Mouse (Mus musculus): ENCODE data around the gene Spag9. TPM values are rescaled to one million over a fixed set of nuclear protein-coding genes. Genes with fewer than 3 reads are reported as not detected.

Spag9 gene
- total and polyA plus RNA-seq, 3 experiments, result 23.9 to 155 (median 131) TPM

GRCm38 (mm10) chr11:94139232-94139620 lies 143.3 kb downstream of the Spag9 start:
- Histone ChIP-seq H3K4me3 (no peak overlapping the region), H3K4me1 (ENCODE audit: control insufficient read depth, insufficient read depth, low read length) (peaks cover 16% of the 10 kb centered on the region; the same call in 1 of the 2 replicates), H3K36me3 (ENCODE audit: control insufficient read depth, insufficient read depth, low read length) (no peaks in the 10 kb centered on the region), H3K27me3 (ENCODE audit: control insufficient read depth, insufficient read depth, low read length) (no peaks in the 10 kb centered on the region), H3K9ac (ENCODE audit: low read depth, low read length) (no peak overlapping the region), H3K27ac (no peak overlapping the region), H3K79me2 (replicated peaks; ENCODE audit: control insufficient read depth, insufficient read depth, low read length) (no peaks in the 10 kb centered on the region)
- TF ChIP-seq CTCF (IDR thresholded peaks at IDR 0.05) (no peak), EP300 (IDR thresholded peaks at IDR 0.05; ENCODE audit: insufficient read depth, low read depth, low read length) (no peak), POLR2A (IDR thresholded peaks at IDR 0.05; ENCODE audit: insufficient read depth, low read depth, low read length) (no peak)
- intact Hi-C loops (cut with DNase I), result no loop called here
- peak in 1 of 2 experiments; percentile 12 for DNase-seq
- 94% methylated on average over 5 of the region's 5 CpGs for WGBS

DNA sequence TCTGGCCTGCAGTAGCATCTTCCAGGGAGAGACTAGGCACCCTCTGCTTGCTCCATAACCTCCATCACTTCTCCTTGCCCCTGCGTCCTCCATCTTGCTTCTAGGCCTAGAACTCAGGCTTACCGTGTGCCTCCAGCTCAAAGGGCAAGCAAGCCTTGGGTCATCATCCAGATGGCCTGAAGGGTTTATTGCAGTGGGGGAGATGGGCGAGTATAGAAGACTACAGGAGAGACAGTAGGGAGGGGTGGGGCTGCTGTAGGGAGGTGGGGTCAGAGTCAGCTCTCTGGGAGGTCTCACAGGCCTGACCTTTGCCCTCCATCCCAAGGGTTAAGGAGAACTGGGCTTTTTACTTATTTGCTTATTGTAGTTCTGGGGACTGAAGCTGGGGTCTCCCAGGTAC lies 144.6 kb downstream of the Spag9 start:
- H3K4me3 ChIP-seq, result no peak overlapping the region
- intact Hi-C loops (cut with DNase I), result no loop called here
- H3K4me1 ChIP-seq (ENCODE audit: control insufficient read depth, insufficient read depth, low read length), result peaks cover 12% of the 10 kb centered on the region; the same call in 1 of the 2 replicates
- DNase-seq, result peak in 1 of 2 experiments; percentile 8
- H3K36me3 ChIP-seq (ENCODE audit: control insufficient read depth, insufficient read depth, low read length), result no peaks in the 10 kb centered on the region
- H3K27ac ChIP-seq, result no peak overlapping the region
- no peak overlapping the region for H3K9ac ChIP-seq (ENCODE audit: low read depth, low read length)
- no peaks in the 10 kb centered on the region for H3K27me3 ChIP-seq (ENCODE audit: control insufficient read depth, insufficient read depth, low read length)
- TF ChIP-seq POLR2A (IDR thresholded peaks at IDR 0.05; ENCODE audit: insufficient read depth, low read depth, low read length), result no peak
- no peak for TF ChIP-seq EP300 (IDR thresholded peaks at IDR 0.05; ENCODE audit: insufficient read depth, low read depth, low read length)
- no peak for TF ChIP-seq CTCF (IDR thresholded peaks at IDR 0.05)
- no peaks in the 10 kb centered on the region for H3K79me2 ChIP-seq (replicated peaks; ENCODE audit: control insufficient read depth, insufficient read depth, low read length)
- WGBS, result 96% methylated on average over 3 of the region's 3 CpGs

DNA sequence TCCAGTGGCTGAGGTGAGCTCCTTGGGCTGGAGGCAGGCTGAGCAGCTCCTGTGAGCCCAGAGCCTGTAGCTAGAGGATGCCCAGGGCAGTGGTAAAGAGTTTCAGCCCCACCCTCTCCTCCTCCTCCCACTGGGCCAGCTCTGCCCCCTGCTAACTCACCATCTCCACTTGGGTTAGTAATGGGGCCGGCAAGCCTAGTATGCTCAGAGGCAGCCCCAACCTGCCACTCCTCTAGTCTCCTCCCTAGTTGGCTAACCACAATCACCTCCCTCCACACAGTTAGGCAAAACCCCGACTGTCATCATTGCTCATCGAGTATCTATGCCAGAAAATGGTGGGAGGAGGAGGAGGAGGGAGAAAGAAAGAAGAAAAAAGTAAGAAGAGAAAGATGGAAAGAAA lies 145.7 kb downstream of the Spag9 start:
- DNase-seq, result no peak
- intact Hi-C loops (cut with DNase I), result no loop called here
- no peak overlapping the region for H3K9ac ChIP-seq (ENCODE audit: low read depth, low read length)
- no peak overlapping the region for H3K27ac ChIP-seq
- no peaks in the 10 kb centered on the region for H3K79me2 ChIP-seq (replicated peaks; ENCODE audit: control insufficient read depth, insufficient read depth, low read length)
- 54% methylated on average over 3 of the region's 3 CpGs for WGBS
- no peak for TF ChIP-seq EP300 (IDR thresholded peaks at IDR 0.05; ENCODE audit: insufficient read depth, low read depth, low read length)
- no peak for TF ChIP-seq CTCF (IDR thresholded peaks at IDR 0.05)
- TF ChIP-seq POLR2A (IDR thresholded peaks at IDR 0.05; ENCODE audit: insufficient read depth, low read depth, low read length), result no peak
- no peak overlapping the region for H3K4me3 ChIP-seq
- H3K4me1 ChIP-seq (ENCODE audit: control insufficient read depth, insufficient read depth, low read length), result peaks cover 8% of the 10 kb centered on the region; the same call in 1 of the 2 replicates
- H3K27me3 ChIP-seq (ENCODE audit: control insufficient read depth, insufficient read depth, low read length), result no peaks in the 10 kb centered on the region
- no peaks in the 10 kb centered on the region for H3K36me3 ChIP-seq (ENCODE audit: control insufficient read depth, insufficient read depth, low read length)

DNA sequence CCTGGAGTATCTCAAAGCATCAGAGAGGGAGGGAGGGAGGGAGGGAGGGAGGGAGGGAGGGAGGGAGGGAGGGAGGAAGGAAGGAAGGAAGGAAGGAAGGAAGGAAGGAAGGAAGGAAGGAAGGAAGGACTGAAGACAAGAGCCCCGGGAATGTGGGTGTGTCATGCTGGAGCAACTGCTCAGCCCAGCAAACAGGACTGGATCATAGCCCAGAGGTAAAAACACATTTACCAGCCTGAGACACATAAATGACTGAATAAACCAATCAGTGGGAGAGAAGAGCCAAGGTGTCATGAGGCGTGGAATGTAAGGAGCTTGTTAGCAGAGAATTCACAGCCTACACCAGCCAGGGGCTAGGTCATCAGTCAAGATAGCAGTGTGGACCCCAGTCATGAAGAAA lies 147.4 kb downstream of the Spag9 start:
- H3K4me1 ChIP-seq (ENCODE audit: control insufficient read depth, insufficient read depth, low read length), result no peaks in the 10 kb centered on the region
- DNase-seq, result no peak
- no peaks in the 10 kb centered on the region for H3K27me3 ChIP-seq (ENCODE audit: control insufficient read depth, insufficient read depth, low read length)
- H3K27ac ChIP-seq, result no peak overlapping the region
- intact Hi-C loops (cut with DNase I), result no loop called here
- H3K79me2 ChIP-seq (replicated peaks; ENCODE audit: control insufficient read depth, insufficient read depth, low read length), result no peaks in the 10 kb centered on the region
- no peaks in the 10 kb centered on the region for H3K36me3 ChIP-seq (ENCODE audit: control insufficient read depth, insufficient read depth, low read length)
- 50% methylated on average over 2 of the region's 2 CpGs for WGBS
- H3K4me3 ChIP-seq, result no peak overlapping the region
- TF ChIP-seq CTCF (IDR thresholded peaks at IDR 0.05), result no peak
- no peak for TF ChIP-seq POLR2A (IDR thresholded peaks at IDR 0.05; ENCODE audit: insufficient read depth, low read depth, low read length)
- no peak for TF ChIP-seq EP300 (IDR thresholded peaks at IDR 0.05; ENCODE audit: insufficient read depth, low read depth, low read length)
- H3K9ac ChIP-seq (ENCODE audit: low read depth, low read length), result no peak overlapping the region

- Histone ChIP-seq H3K27ac (peak overlapping the region; percentile 64), H3K4me3 (no peak overlapping the region), H3K36me3 (ENCODE audit: control insufficient read depth, insufficient read depth, low read length) (no peaks in the 10 kb centered on the region), H3K9ac (ENCODE audit: low read depth, low read length) (no peak overlapping the region), H3K27me3 (ENCODE audit: control insufficient read depth, insufficient read depth, low read length) (no peaks in the 10 kb centered on the region), H3K79me2 (replicated peaks; ENCODE audit: control insufficient read depth, insufficient read depth, low read length) (no peaks in the 10 kb centered on the region), H3K4me1 (ENCODE audit: control insufficient read depth, insufficient read depth, low read length) (peaks cover 2% of the 10 kb centered on the region; the same call in 1 of the 2 replicates)
- peak; percentile 77 to 84 for DNase-seq
- WGBS, result 50% methylated on average over 11 of the region's 11 CpGs
- intact Hi-C loops (cut with DNase I), result no loop called here
- TF ChIP-seq CTCF (IDR thresholded peaks at IDR 0.05), result no peak
- no peak for TF ChIP-seq EP300 (IDR thresholded peaks at IDR 0.05; ENCODE audit: insufficient read depth, low read depth, low read length)
- no peak; the same call in 1 of the 2 replicates for TF ChIP-seq POLR2A (IDR thresholded peaks at IDR 0.05; ENCODE audit: insufficient read depth, low read depth, low read length)
Measured at GRCm38 (mm10) chr11:94144771-94145539, 149.1 kb downstream of the Spag9 start.

DNA sequence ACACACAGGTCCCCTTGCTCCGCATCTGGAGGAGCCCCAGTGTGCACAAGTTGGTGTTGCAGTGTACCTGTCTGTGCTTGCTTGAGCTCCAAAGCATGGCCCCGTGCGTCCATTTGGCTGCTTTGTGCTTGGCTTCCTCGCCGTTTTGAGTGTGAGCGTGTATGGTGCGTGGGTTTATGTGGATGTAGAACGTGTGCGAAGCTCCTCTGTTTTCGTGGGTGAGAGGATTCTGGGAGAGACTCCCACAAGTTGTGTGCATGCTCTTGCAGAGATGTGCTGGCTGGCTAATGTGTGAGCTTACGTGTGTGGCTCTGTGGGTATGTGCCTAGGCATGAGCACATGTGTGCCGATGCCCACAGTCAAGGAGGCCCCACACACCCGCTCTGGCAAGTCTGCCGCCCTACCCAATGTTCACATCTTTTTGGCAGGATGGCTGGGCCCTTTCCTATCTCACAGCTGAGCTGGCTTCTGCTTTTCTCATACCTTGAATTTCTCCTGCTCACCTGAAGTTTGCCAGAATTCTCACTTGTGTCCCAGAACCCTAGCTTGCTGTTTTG lies 150.2 kb downstream of the Spag9 start:
- H3K4me1 ChIP-seq (ENCODE audit: control insufficient read depth, insufficient read depth, low read length), result peaks cover 2% of the 10 kb centered on the region; the same call in 1 of the 2 replicates
- WGBS, result 92% methylated on average over 14 of the region's 14 CpGs
- H3K36me3 ChIP-seq (ENCODE audit: control insufficient read depth, insufficient read depth, low read length), result no peaks in the 10 kb centered on the region
- no peak for TF ChIP-seq EP300 (IDR thresholded peaks at IDR 0.05; ENCODE audit: insufficient read depth, low read depth, low read length)
- TF ChIP-seq POLR2A (IDR thresholded peaks at IDR 0.05; ENCODE audit: insufficient read depth, low read depth, low read length), result no peak
- no peak for TF ChIP-seq CTCF (IDR thresholded peaks at IDR 0.05)
- H3K9ac ChIP-seq (ENCODE audit: low read depth, low read length), result no peak overlapping the region
- no peak overlapping the region for H3K4me3 ChIP-seq
- no peaks in the 10 kb centered on the region for H3K79me2 ChIP-seq (replicated peaks; ENCODE audit: control insufficient read depth, insufficient read depth, low read length)
- no peak overlapping the region for H3K27ac ChIP-seq
- no peak for DNase-seq
- no peaks in the 10 kb centered on the region for H3K27me3 ChIP-seq (ENCODE audit: control insufficient read depth, insufficient read depth, low read length)
- intact Hi-C loops (cut with DNase I), result no loop called here

Measured in heart, adult 2 months (tissue).